ENCODE assay signal across 8 mouse cellular contexts in the genomic region with DNA sequence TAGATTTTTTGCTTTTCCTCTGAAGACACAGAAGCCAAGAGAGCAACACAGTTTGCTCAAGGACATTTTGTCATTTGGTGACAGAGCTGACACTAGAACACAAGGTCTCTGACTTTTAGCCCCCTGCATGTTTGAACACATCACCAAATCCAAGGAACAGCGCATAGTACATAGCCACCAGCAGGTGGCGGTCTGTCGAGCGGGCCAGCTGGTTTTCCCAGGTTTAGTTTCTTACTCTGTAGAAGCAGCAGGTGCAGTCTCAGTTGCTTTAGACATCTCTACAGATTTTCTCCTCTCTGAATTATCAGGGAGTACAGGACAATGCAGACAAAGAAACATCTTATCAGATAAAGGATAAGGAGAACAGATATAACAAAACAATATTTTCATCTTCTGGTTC. TPM values are rescaled to one million over a fixed set of nuclear protein-coding genes. Genes with fewer than 3 reads are reported as not detected.
DNase-seq lines count a peak whose midpoint lies in the region; ATAC-seq and TF ChIP-seq lines count a peak whose summit lies in the region.

No protein-coding gene starts in this region.

- no peaks in the 10 kb centered on the region for H3K79me2 ChIP-seq in MEL (ENCODE audit: control insufficient read depth, insufficient read depth, low read length, poor library complexity)

- peak; percentile 78 for TF ChIP-seq RAD21 in MEL (IDR thresholded peaks at IDR 0.05; ENCODE audit: low read depth, low read length)

- no peak for TF ChIP-seq POLR2A in MEL (IDR thresholded peaks at IDR 0.05; ENCODE audit: control insufficient read depth in 1 of 2, insufficient read depth in 1 of 2, low read depth in 1 of 2, low read length in 2 of 2, poor library complexity in 1 of 2)

- TF ChIP-seq EP300 in MEL (IDR thresholded peaks at IDR 0.05; ENCODE audit: low read depth in 1 of 2, low read length in 2 of 2) = no peak

- H3K36me3 ChIP-seq in forebrain, embryonic 10.5 days (replicated peaks) = no peaks in the 10 kb centered on the region
- H3K36me3 ChIP-seq in forebrain, embryonic 13.5 days (ENCODE audit: poor library complexity, severe bottlenecking) = no peaks in the 10 kb centered on the region
- peaks cover 0 to 6% of the 10 kb centered on the region in 2 experiments; a peak in 2 of 4 replicates for H3K36me3 ChIP-seq in MEL (ENCODE audit: control insufficient read depth in 1 of 2, insufficient read depth in 2 of 2, low read length in 2 of 2)

- H3K4me1 ChIP-seq in forebrain, embryonic 10.5 days = no peaks in the 10 kb centered on the region
- no peaks in the 10 kb centered on the region for H3K4me1 ChIP-seq in forebrain, embryonic 13.5 days
- H3K4me1 ChIP-seq in MEL (ENCODE audit: control insufficient read depth in 1 of 2, insufficient read depth in 2 of 2, low read length in 2 of 2) = peaks cover 0 to 3% of the 10 kb centered on the region in 2 experiments; a peak in 2 of 4 replicates

- H3K4me2 ChIP-seq in forebrain, embryonic 13.5 days = no peak overlapping the region

- no peaks in the 10 kb centered on the region; the same call in 1 of the 2 replicates for H3K9me3 ChIP-seq in forebrain, embryonic 10.5 days
- no peaks in the 10 kb centered on the region for H3K9me3 ChIP-seq in forebrain, embryonic 13.5 days (replicated peaks)
- H3K9me3 ChIP-seq in MEL (replicated peaks; ENCODE audit: insufficient read depth, low read length) = no peaks in the 10 kb centered on the region

- peak; percentile 77 to 93 (median 92) for TF ChIP-seq CTCF in MEL (IDR thresholded peaks at IDR 0.05 in 2 of 3, conservative IDR thresholded peaks at IDR 0.05 in 1 of 3; ENCODE audit: control insufficient read depth in 1 of 3, insufficient read depth in 1 of 3, low read depth in 2 of 3, low read length in 3 of 3, poor library complexity in 1 of 3, severe bottlenecking in 1 of 3)

- no peak overlapping the region for H3K9ac ChIP-seq in forebrain, embryonic 13.5 days
- no peak overlapping the region for H3K9ac ChIP-seq in MEL (ENCODE audit: control insufficient read depth, low read depth, low read length, poor library complexity, severe bottlenecking)

- H3K4me3 ChIP-seq in forebrain, embryonic 10.5 days = no peak overlapping the region
- H3K4me3 ChIP-seq in forebrain, embryonic 13.5 days = no peak overlapping the region
- no peak overlapping the region for H3K4me3 ChIP-seq in MEL (ENCODE audit: control insufficient read depth in 1 of 2, insufficient read depth in 1 of 2, low read depth in 2 of 2, low read length in 2 of 2)

- DNase-seq in forebrain, embryonic 10.5 days (ENCODE audit: extremely low spot score, low spot score) = peak; percentile 53
- peak; percentile 73 for DNase-seq in MEL (ENCODE audit: low read depth, low spot score)
- DNase-seq in cerebellum, adult 11 months = peak; percentile 52
- DNase-seq in gastrocnemius, postnatal 25 days = peak; percentile 8
- peak; percentile 53 for DNase-seq in layer of hippocampus, adult 11-12 months (ENCODE audit: low spot score)
- DNase-seq in lung, postnatal 36 days = peak; percentile 61
- peak; percentile 11 for DNase-seq in spleen, adult 12 weeks (ENCODE audit: low spot score)

- H3K27ac ChIP-seq in forebrain, embryonic 10.5 days = no peak overlapping the region
- H3K27ac ChIP-seq in forebrain, embryonic 13.5 days = no peak overlapping the region
- no peak overlapping the region for H3K27ac ChIP-seq in MEL (ENCODE audit: control insufficient read depth, low read depth, low read length)

- 2% methylated on average over 4 of the region's 4 CpGs for WGBS in forebrain, embryonic 10.5 days
- 1% methylated on average over 4 of the region's 4 CpGs for WGBS in forebrain, embryonic 13.5 days

- H3K27me3 ChIP-seq in forebrain, embryonic 10.5 days (ENCODE audit: poor library complexity, severe bottlenecking) = no peaks in the 10 kb centered on the region
- H3K27me3 ChIP-seq in forebrain, embryonic 13.5 days = no peaks in the 10 kb centered on the region
- no peaks in the 10 kb centered on the region for H3K27me3 ChIP-seq in MEL (ENCODE audit: control insufficient read depth in 1 of 2, insufficient read depth in 2 of 2, low read length in 2 of 2)

- ATAC-seq in forebrain, embryonic 13.5 days = no peak

TF ChIP-seq in MEL, 35 proteins besides CTCF, POLR2A, EP300 and RAD21:
- TF ChIP-seq SMC3 (IDR thresholded peaks at IDR 0.05; ENCODE audit: low read depth, low read length) (peak; percentile 99), USF1 (IDR thresholded peaks at IDR 0.05; ENCODE audit: low read depth, low read length) (no peak), ZC3H11A (IDR thresholded peaks at IDR 0.05; ENCODE audit: low read depth, low read length) (peak; percentile 85)

RNA-seq across cellular contexts. Expression of a gene that starts 23.7 kb away (rescaled TPM):
- 42.6 and 43.1 TPM in 2 replicates for polyA plus RNA-seq in forebrain, embryonic 10.5 days (2016; fragmentation: Nextera tagmentation; extraction: Ambion mirVana)
- polyA plus RNA-seq in forebrain, embryonic 13.5 days (2015; fragmentation: Nextera tagmentation; extraction: Ambion mirVana) = 43.5 and 45.2 TPM in 2 replicates
- 9.0 and 10.0 TPM in 2 replicates for total RNA-seq in MEL (2012; rRNA removed)
- 10 to 100 TPM in 1 of 2 experiments, not detected in 1; 15.5 TPM for polyA plus RNA-seq in MEL (2012; ENCODE audit: insufficient read depth in 1 of 2, insufficient read length in 2 of 2, low read depth in 1 of 2, low replicate concordance in 2 of 2, missing spikeins in 1 of 2)
- total RNA-seq in gastrocnemius, postnatal 25 days (2021) = 1 to 10 TPM; 2.2 to 2.7 TPM

RNA-seq across cellular contexts. Expression of a gene that starts 33.8 kb away (rescaled TPM):
- polyA plus RNA-seq in forebrain, embryonic 10.5 days (2016; fragmentation: Nextera tagmentation; extraction: Ambion mirVana) = 0.36 and 0.50 TPM in 2 replicates
- 0.20 and 0.31 TPM in 2 replicates for polyA plus RNA-seq in forebrain, embryonic 13.5 days (2015; fragmentation: Nextera tagmentation; extraction: Ambion mirVana)
- total RNA-seq in MEL (2012; rRNA removed) = 0.39 and 0.59 TPM in 2 replicates
- under 1 TPM in 1 of 2 experiments, not detected in 1; 0.77 TPM for polyA plus RNA-seq in MEL (2012; ENCODE audit: insufficient read depth in 1 of 2, insufficient read length in 2 of 2, low read depth in 1 of 2, low replicate concordance in 2 of 2, missing spikeins in 1 of 2)
- total RNA-seq in gastrocnemius, postnatal 25 days (2021) = 10 to 100 TPM; 32.7 to 39.1 TPM

RNA-seq across cellular contexts. Expression of a gene that starts 34.0 kb away (rescaled TPM):
- 147 and 154 TPM in 2 replicates for polyA plus RNA-seq in forebrain, embryonic 10.5 days (2016; fragmentation: Nextera tagmentation; extraction: Ambion mirVana)
- 93.6 and 106 TPM in 2 replicates for polyA plus RNA-seq in forebrain, embryonic 13.5 days (2015; fragmentation: Nextera tagmentation; extraction: Ambion mirVana)
- total RNA-seq in MEL (2012; rRNA removed) = 158 and 161 TPM in 2 replicates
- polyA plus RNA-seq in MEL (2012; ENCODE audit: insufficient read depth in 1 of 2, insufficient read length in 2 of 2, low read depth in 1 of 2, low replicate concordance in 2 of 2, missing spikeins in 1 of 2) = 100 to 1,000 TPM; 129 to 333 TPM
- total RNA-seq in gastrocnemius, postnatal 25 days (2021) = 10 to 100 TPM; 12.6 to 13.2 TPM

RNA-seq across cellular contexts. Expression of a gene that starts 34.0 kb away (rescaled TPM):
- polyA plus RNA-seq in forebrain, embryonic 10.5 days (2016; fragmentation: Nextera tagmentation; extraction: Ambion mirVana) = 8.9 and 11.1 TPM in 2 replicates
- 7.8 and 9.2 TPM in 2 replicates for polyA plus RNA-seq in forebrain, embryonic 13.5 days (2015; fragmentation: Nextera tagmentation; extraction: Ambion mirVana)
- total RNA-seq in MEL (2012; rRNA removed) = 2.9 and 3.6 TPM in 2 replicates
- polyA plus RNA-seq in MEL (2012; ENCODE audit: insufficient read depth in 1 of 2, insufficient read length in 2 of 2, low read depth in 1 of 2, low replicate concordance in 2 of 2, missing spikeins in 1 of 2) = 1 to 10 TPM in 1 of 2 experiments, not detected in 1; 3.8 TPM
- total RNA-seq in gastrocnemius, postnatal 25 days (2021) = under 1 TPM; 0.75 to 0.97 TPM

Comparison
In these comparisons a context has a peak if more than half of its experiments do, and no peak if none do; other contexts are left out.
1. DNase-seq: peak in every context shown above with its lines; median percentile 73 in MEL; 61 in lung, postnatal 36 days; 53 in forebrain, embryonic 10.5 days; 53 in layer of hippocampus, adult 11-12 months; 52 in cerebellum, adult 11 months; 11 in spleen, adult 12 weeks; 8 in gastrocnemius, postnatal 25 days.